Mouse (Mus musculus) ovary, adult 18-20 months (tissue): ENCODE results near the gene Lrp6.

ENCODE experiments used
- DNase-seq: peaks from one replicate; pipeline ENCODE4 v3.0.0; 2022; ENCODE audit warnings: low spot score, mixed read lengths

Lrp6 gene

GRCm38 (mm10) chr6:134494828-134495698, 71.7 kb downstream of the Lrp6 start:
- DNase-seq, result no peak

GRCm38 (mm10) chr6:134489637-134490036, 77.1 kb downstream of the Lrp6 start:
- no peak for DNase-seq

DNA sequence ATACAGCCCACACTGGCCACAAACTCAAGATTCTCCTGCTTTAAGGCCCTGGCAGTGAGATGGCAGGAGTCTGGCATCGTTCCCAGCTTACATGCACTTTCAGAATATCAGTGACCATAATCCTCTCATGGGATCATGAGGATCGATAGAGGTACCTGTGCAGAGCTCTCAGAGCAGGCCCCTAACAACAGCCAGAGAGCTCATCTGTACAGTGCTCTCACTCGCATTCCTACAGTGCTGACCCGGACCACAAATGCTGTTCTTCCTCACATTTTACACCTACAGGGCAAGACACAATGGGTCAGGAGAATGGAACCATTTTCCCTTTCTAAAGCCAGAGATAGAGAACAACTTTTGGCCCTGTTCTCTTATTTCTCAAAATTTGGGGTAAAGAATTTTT, 77.6 kb downstream of the Lrp6 start:
- no peak for DNase-seq

GRCm38 (mm10) chr6:134486318-134486717, 80.4 kb downstream of the Lrp6 start:
- DNase-seq, result no peak

DNA sequence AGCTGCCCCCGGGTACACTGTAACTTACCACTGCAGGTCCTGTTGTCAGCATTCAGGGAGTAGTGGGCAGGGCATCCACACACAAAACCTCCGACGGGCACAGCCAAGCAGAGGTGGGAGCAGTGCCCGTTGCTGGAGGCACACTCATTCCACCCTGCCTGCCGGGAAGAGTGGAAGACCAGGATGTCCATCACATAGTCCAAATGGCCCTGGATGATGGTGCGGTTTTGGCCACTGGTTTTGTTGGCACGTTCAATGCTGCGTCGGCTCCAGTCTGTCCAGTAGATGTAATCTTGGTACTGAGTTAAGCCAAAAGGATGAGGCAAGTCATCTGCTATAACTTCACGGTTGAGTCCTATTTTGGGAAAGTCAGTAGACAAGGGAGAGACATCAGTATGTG, 87.3 kb downstream of the Lrp6 start:
- DNase-seq, result no peak

DNA sequence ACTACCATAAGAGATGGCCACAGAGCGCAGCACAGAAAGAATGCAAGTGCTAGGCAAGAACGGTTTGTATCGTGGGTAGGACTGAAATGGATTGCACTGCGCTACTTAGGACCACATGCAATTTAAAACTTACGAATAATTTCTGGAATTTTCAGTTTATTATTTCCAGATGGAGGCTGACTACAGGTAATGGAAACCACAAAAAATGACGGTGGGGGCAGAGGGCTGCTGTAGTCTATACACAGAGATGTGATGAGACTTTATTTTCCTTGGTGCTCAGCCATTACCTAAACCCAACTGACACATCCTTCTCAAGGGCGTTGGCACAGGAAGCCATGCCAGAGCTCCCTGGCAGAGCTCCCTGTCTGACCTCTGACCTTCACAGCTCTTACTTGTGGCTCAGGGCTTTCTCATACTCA, 93.6 kb downstream of the Lrp6 start:
- DNase-seq, result peak; percentile 12

DNA sequence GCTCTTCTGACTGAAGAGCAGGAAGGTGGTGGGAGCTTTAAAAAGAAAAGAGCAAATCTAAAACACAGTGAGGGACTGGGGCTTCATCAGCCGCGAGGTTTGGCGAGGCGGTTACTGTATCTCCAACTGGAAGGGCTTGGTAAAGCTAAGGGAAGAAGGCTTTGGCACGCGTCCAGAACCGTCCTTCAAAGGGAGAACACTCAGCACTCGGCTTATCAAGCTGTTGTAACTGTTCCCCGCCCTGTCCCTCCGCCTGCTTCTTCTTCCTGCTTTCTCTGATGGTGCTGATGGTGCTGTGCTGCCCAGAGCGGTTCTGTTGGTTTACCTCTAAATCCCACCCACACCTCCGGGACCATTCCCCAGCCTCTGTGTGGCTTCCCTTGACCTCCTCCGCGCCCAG, 95.9 kb downstream of the Lrp6 start:
- DNase-seq, result peak; percentile 78

DNA sequence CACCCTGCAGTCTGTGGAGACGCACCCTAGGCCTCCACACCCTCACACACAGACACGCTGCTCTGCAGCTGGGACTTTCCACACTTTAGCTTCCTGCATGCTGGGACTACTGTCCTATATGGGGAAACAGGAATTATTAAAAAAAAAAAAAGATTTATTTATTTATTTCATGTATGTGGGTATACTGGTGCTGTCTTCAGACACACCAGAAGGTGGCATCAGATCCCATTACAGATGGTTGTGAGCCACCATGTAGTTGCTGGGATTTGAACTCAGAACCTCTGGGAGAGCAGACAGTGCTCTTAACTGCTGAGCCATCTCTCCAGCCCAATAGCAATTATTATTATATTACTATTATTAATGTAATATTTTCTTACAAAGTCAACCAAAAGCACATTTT, 97.5 kb downstream of the Lrp6 start:
- DNase-seq, result no peak

DNA sequence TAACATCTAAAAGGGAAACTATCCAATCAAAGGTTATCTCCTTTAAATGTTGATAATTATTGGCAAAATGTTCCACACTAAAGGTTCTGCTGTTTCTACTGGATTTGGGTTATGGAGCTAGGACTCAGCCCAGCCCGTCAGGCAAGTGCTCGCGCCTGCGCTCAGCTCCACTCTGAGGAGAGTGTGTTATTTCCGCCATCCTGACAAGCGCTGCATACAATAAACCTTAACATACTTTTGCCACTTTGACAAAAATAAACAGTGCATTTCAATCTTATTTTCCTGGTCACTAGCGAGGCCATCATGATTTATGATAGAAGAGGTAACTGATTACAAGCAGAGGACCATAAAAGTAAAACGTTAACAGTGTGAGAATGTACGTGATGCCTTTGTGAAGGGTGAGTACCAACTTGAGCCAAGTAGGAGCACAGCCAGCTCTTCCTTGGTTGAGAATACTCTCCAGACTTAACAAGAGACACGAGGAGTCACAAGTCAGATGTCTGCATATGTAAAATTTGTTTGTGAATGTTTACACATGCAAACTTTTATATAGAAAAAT, 100.0 kb downstream of the Lrp6 start:
- no peak for DNase-seq

DNA sequence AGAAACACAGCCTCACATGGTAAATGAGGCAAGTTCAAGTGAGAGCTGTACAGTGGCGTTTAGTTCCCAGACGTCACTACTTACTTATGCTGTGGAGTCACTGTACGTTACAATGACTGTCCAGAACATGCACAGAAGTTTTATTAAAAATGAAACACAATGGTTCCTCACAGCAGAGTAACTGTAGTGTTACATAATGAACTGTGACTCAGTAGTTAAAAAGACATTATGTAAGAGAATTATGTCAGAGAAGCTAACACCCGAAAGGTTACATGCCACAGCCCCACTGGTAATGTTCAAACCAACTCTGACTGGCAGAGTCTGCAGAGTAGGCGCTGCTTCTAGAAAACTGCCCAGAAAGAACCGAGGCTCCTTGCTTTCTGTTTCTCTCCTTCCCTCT, 105.6 kb downstream of the Lrp6 start:
- DNase-seq, result no peak

DNA sequence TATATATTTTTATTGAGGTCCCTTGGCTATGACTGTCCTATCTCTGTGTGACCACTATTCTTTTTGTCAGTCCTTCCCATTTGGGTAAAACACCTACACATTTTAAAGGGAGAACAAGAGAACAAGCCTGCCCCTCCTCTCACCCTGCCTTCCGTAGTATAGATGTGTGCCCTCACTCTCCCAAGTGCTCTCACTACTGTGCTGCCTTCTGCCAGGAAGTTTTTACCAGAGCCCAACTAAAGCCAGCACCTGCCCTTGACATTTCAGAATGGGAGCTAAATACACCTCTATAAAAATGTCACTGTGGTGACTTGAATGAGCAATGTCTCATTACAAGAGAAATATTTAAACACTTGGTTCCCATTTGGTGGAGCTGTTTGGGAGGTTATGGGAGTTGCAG, 108.4 kb downstream of the Lrp6 start:
- DNase-seq, result no peak

- no peak for DNase-seq
Measured at GRCm38 (mm10) chr6:134454093-134454492, 112.7 kb downstream of the Lrp6 start.

DNA sequence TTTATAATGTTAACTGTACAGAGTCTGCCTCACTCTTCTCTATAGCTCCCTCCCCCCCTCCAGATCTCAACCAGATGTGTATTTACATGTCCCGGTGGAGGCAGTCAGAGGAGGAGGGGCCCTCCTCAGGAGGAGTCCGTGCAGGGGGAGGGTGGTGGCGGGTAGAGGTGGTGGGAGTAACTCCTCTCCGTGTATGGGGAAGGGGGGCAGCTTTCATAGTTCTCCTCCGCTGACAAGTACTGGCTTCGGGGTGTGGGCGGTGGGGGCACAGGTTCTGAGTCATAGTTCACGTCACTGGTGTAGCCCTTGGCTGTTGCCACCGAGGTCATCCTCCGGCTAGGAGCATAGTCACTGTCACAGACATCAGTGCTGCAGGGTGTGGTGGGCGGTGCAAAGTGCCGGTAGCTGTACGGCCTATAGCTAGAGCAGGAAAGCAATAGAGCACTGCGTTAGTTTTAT, 116.1 kb downstream of the Lrp6 start:
- DNase-seq, result peak; percentile 30

GRCm38 (mm10) chr6:134449958-134450357, 116.8 kb downstream of the Lrp6 start:
- no peak for DNase-seq

GRCm38 (mm10) chr6:134448451-134448850, 118.3 kb downstream of the Lrp6 start:
- no peak for DNase-seq

- no peak for DNase-seq
Measured at GRCm38 (mm10) chr6:134443925-134444324, 122.8 kb downstream of the Lrp6 start.

DNA sequence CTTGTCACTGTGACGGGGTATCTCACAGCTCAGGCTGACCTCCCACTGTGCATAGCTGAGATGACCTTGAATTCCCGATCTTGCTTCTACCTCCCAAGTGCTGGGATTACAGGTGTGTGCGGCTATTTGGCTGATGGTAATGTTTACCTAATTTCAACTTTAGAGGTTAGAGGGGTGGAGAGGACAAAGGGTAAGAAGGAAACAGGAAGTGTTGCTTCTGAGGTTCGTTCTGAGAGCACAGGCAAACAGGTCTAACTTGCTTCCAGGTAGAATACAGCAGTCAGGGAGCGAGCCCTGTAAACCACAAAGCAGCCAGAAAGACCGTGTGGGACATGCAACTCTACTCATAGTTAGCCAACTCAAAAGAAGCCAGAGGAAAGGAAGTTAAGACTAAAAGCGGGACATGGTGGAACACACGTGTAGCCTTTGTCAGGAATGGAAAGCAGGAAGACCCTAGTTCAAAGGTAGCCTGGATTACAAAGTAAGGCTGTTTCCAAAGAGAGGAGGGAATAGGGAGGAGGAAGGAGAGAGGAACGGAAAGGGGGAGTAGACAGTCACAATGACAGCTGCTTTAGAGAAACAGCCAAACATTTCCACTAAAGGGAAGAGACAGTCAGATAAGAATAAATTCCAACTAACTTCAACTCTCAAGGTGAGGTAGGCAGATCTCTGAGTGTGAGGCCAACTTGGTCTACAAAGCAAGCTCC, 123.4 kb downstream of the Lrp6 start:
- no peak for DNase-seq

- DNase-seq, result no peak
Measured at GRCm38 (mm10) chr6:134442219-134442618, 124.5 kb downstream of the Lrp6 start.

- no peak for DNase-seq
Measured at GRCm38 (mm10) chr6:134441716-134442115, 125.0 kb downstream of the Lrp6 start.

DNA sequence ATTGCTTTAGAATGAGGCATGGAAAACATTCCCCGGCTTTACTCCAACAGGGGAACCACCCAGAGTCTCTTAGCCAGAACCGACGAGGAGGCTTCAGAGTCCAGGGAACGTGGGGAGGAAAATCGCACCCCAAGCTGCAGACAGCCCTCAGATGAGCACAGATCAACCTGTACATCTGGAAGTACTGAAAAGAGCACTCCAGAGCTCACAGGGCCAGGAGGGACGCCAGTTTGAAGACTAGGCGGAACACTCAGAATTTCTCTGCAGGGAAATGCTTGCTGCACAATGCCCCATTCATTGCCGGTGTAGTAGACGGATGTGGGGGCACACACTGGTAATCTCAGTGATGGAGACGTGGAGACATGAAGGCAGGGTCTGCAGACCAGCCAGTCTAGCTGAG, 126.7 kb downstream of the Lrp6 start:
- no peak for DNase-seq

DNA sequence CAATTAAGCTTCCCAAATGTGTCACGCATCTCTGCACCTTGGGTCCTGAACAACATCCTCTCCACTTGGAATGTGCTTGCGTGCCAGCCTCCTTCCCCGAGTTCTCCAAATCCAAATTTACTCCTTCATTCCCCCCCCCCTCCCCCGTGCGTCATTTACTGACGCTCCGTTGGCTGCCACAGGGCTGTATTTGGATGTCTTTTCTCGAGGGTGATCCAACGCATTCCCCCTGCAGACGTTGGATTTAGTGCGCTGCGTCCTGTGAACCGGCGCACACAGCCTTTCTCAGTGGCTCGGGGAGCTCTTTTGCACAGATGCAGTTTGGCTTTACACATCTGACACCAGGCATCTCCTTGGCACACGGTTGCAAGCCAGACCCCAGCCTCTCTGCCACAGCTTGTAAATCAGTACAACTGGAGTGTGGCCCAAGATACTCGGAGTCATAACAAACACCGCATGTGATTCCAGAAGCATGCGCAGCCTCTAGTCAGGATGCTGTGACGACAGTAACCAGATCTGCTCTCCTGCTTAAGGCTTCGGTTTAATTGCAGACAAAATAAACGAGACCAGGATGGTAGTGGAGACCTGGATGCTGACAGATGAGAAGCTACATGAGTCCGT, 127.3 kb downstream of the Lrp6 start:
- DNase-seq, result peak; percentile 5

- no peak for DNase-seq
Measured at GRCm38 (mm10) chr6:134436955-134437354, 129.8 kb downstream of the Lrp6 start.
